Mouse (Mus musculus) spleen, adult 10 weeks (tissue): ENCODE data around the gene Pqlc2. TPM values are rescaled to one million over a fixed set of nuclear protein-coding genes. Genes with fewer than 3 reads are reported as not detected.

Experiments used
- polyA plus RNA-seq: library from polyadenylated mRNA; stranded (reverse); fragments of 350-450 nt; fragmentation: Illumina TruSeq; extraction: RNeasy Lipid Tissue Mini Kit (QIAGEN cat#74804); gene quantifications from one replicate; pipeline ENCODE4 v1.2.3, GENCODE M21; 2015; ENCODE audit warnings: low replicate concordance; ENCODE audit not compliant: insufficient read depth

The Pqlc2 gene
- polyA plus RNA-seq, result 15.2 TPM

DNA sequence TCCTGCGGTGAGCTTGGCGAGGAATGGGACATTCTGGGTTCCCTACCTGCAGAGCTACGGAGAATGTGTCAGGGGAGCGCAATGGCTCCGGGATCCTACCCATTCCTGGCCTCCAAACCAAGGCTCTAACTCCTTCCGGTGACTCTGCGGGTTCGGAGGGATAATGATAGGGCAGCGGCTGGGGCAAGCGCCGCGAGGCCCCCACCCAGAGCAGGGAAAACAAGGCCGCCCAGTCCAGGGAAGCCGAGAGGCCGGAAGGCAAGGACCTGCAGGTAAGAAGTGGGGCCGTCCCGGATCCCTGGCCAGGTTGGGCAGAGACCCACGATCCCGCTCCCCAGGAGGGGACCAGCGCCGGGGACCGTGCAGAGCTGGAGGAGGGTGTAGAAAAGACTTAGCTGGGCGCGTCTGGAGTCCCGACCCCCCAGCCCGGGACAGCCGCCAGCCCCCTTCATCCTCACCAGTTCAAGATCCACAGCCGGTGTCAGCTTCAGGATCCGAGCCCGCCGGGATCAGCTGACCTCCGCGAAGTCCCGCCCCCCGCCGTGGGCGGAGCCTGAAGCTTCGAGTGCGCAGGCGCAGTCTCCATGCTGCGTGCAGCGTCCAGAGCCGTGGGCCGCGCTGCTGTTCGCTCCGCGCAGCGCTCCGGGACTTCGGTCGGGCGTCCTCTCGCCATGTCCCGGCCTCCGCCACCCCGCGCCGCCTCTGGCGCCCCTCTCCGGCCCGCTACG lies at the start of gene Pqlc2, which contains the start of gene Akr7a5:
TSS of gene Pqlc2 (minus strand) at position 538 of the 728 bp plus-strand sequence.
TSS of gene Akr7a5 (plus strand) at position 574 of the 728 bp plus-strand sequence.

DNA sequence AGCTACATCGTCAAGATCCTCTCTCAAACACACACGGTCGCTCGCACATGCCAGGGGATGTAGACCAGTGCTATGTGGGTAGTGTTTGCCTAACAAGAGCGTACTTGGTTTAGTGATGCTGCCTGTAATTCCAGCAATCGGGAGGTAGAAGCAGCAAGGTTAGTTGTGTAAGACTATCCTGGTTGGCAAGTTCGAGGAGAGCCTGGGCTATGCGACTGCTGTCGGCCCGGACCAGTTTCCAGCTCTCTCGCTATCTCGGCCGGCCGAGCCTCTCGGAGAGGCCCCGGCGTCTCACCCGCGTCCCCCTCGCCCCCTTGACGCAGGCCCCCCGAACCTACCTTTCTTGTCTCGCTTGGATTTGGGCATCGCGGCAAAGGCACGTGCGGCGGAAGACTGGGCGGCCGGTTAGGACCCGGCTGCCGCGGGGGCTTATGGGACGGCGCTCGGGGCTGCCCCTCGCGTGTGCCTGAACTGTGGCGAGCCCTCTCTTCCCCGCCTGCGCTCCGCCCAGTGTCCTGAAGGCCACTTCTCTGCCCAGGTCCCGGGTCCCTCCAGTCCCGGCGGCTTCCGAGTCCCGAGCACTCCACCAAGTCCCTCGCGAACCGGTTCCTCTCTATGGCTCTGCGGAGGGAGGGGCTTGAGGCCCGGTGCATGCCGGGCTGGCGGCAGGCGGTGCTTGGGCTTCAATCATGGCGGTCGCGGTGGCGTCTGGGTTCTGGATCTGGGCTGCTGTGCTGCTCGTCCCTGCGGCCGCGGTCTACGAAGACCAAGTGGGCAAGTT lies 41.6 kb upstream of the Pqlc2 start, which contains the start of the genes Mrto4, Emc1 and Ubr4:
TSS of gene Mrto4 (minus strand) at position 646 of the 781 bp plus-strand sequence.
TSS of gene Emc1 (plus strand) at position 657 of the 781 bp plus-strand sequence.
TSS of gene Ubr4 (plus strand) at position 679 of the 781 bp plus-strand sequence.

Other genes starting within 250 kb of the Pqlc2 start
- gene Htr6, start 235.1 kb downstream of the Pqlc2 start, polyA plus RNA-seq, result not detected
- gene Nbl1, start 217.7 kb downstream of the Pqlc2 start, polyA plus RNA-seq, result 2.8 TPM
- 182 TPM for gene Minos1, start 179.6 kb downstream of the Pqlc2 start, polyA plus RNA-seq
- 381 TPM for gene Capzb, start 117.8 kb downstream of the Pqlc2 start, polyA plus RNA-seq
- 10.0 TPM for gene Akr7a5, start within 50 bp of the Pqlc2 start, polyA plus RNA-seq
- gene Mrto4, start 41.9 kb upstream of the Pqlc2 start, polyA plus RNA-seq, result 47.5 TPM
- 17.8 TPM for gene Emc1, start 41.9 kb upstream of the Pqlc2 start, polyA plus RNA-seq
- 52.5 TPM for gene Ubr4, start 41.9 kb upstream of the Pqlc2 start, polyA plus RNA-seq
- 6.7 TPM for gene Iffo2, start 219.8 kb upstream of the Pqlc2 start, polyA plus RNA-seq